Mouse (Mus musculus) natural killer cell, adult 2 months (primary cell): ENCODE results near the gene Med8.

Experiments
- DNase-seq, 2 experiments: peaks; one replicate each; pipeline ENCODE4 v3.0.0; 2022; ENCODE audit warnings: low spot score in 2 of 2

Med8 gene

DNA sequence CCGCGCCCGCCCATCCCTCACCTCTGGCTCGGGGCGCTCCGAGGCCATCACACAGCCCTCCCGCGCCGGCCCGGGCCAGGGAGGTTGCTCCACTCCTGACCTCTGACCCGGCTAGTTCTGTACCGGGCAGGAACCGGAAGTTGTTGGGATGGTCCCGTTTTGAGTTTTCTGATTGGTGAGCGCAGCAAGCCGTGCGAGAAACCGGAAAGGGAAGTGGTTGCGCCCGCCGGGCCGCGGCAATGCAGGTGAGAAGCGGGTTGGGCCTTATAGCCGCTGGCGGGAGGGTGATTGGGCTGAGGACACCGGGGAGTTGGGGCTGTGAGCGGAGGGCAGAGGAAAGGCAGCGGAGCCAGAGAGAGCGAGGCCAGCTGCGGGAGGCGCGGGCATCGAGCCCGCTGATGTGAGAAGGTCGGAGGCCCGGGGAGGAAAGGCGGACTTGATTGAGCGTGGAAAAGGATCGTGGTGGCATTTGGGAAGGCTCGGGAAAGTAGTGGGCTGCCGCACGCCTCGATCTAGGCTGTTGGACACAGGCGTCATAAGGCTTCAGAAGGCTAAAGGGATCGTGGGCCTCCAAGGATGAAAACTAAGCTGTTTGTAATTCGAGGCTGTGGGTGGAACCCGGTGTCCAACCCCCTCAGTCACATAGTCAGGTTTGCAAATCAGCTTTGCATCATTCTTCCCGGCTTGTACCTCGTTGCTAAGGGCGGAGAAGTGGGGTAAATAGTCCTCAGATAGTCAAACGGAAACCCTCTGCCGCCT lies at the start of gene Med8, which contains the start of gene Szt2:
TSS of gene Med8 (plus strand) at position 196 of the 759 bp plus-strand sequence.
TSS of gene Szt2 (minus strand) at position 132 of the 759 bp plus-strand sequence.
- DNase-seq, result peak; percentile 93

DNA sequence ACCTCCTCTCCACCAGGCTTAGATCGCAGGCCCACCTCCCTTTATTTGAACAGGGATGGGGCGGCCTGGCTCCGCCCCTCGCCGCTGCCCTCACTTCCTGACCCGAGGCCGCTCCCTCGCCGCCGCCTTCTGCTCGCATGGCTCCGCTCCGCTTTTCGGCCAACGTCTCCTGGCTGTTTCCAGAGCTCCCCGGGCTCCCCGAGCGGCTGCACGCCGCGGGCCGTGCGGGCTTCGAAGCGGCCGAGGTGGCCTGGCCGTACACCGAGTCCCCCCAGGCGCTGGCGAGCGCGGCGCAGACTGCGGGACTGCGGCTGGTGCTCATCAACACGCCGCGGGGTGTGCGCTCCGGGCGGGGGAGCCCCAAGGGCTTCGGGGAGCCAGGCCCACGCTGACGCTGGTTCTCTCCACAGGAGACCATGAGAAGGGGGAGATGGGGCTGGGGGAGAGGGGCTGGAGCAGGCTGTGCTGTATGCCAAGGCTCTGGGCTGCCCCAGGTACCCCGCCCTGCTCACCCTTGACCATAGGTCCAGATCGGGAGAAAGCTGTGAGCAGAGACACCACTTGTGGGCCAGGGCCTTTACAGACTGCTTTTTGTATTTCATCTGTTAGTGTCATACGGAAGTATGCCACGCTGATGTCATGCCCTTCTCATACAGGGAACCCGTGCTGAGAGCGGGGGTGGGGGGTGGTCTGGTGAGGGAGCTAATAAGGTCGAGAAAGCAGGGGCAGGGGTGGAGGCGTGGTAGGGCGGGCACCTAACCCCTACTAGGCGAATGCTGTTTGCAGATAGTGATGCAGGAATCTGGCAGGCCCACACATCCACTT lies 49.0 kb upstream of the Med8 start:
- peak; percentile 22 to 38 for DNase-seq

DNA sequence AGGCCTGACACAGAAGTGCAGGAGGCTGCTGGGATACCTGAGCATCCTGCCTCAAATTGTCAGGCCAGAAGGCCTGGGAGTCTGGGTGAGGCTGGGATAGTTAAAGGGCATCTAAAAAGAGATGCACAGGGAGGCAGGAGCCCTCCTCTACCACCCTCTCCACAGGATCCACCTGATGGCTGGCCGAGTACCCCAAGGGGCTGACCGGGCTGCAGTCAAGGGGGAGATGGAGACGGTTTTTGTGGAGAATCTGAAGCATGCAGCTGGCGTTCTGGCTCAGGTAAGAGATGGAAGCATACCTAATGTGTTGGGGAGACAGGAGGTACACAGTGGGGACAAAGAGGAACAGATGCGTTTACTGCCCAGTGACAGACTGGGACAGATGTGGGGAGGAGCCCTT lies 47.7 kb upstream of the Med8 start:
- no peak for DNase-seq

DNA sequence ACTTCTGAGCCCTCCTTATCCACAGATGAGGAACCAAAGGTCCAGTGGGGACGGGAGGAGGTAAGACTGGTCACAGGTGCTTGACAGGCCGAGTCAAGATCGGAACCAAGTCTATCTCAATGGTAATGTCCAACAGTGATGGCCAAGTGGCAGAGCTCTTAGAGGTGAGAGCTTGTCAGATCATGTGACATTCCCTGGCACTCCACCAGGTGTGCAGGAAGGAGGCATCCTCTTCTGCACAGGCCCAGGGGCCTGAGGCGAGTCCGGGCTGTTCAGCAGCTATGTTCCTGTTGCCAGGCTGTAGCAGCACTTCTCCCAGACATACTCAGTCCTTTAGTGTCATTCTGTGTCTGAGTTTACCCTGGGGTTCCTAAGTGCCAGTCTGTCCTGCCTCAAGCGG lies 46.3 kb upstream of the Med8 start:
- DNase-seq, result no peak

- DNase-seq, result no peak
These were observed 45.2 kb upstream of the Med8 start for GRCm38 (mm10) chr4:118363985-118364384.

GRCm38 (mm10) chr4:118364641-118365040 lies 44.5 kb upstream of the Med8 start:
- no peak for DNase-seq

DNA sequence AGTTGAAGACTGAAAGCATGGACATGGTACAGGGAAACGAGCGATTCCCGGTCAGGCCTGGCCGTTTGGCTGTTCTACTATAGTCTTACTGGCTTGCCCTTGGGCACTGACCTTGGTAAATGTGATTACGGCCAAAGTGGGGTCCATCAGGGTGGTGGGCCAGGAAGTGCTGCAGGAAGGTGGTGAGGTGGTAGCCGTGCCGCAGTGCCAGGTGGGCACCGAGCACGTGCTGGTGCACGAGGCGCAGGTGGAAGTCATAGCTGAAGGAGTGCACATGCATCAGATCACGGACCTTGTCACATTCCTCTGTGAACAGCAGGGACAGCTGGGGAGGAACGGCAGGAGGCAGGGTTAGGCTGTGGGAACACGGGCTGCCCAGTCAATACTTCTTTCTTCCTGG lies 43.1 kb upstream of the Med8 start:
- DNase-seq, result no peak

DNA sequence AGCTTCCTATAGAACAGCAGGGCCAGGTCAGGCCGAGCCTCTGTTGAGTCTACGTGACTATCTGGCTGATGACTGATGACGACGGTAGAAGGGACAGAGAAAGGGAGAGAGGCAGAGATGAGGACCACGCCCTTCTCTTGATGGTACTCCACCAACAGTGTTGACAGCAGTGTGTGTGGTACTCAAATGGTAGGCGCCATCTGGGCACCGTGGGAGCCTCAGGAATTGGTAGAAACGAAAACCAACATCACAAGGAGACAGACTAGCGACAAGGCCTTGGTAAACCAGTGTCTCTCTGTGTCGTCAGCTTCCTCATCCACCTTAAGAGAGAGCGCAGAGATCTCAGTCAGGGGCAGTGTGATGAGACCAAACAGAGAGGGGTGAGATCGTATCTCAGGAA lies 41.6 kb upstream of the Med8 start:
- DNase-seq, result no peak

DNA sequence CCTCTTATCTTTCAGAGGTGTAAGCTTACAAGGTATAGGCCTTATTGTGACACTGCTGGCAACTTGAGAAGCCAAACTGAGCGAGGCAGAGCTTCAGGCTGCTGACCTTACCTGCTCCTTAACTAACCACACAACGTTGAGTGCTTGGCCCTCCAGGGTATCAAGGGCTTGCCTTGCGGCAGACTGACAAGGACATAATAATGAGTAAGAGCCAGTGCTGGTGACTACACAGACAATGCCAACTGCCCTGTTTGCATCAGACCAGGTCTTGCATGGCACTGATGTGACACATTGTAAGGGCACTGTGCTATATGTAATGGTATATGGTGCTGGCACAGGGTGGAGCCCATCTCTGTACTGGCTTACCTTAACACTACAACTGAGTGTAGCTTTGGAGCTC lies 40.5 kb upstream of the Med8 start:
- DNase-seq, result no peak

DNA sequence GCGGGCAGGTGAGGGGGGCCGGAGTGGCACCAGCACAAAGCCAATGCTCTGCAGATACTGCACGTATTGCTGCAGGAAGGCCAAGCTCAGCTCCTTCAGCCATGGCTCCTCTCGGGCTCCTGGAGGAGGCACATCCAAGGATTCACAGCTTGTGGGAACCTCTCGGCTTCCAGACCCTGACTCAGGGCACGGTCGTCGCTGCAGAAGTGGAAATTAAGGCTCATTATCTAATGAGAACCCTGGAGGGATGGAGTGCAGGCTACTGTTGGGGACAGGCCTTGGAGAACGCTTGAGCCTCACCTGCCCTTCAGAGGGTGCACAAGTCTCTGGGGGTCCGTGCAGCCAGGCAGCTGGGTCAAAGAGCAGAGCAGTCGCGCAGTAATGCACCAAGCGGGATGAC lies 37.3 kb upstream of the Med8 start:
- no peak for DNase-seq

DNA sequence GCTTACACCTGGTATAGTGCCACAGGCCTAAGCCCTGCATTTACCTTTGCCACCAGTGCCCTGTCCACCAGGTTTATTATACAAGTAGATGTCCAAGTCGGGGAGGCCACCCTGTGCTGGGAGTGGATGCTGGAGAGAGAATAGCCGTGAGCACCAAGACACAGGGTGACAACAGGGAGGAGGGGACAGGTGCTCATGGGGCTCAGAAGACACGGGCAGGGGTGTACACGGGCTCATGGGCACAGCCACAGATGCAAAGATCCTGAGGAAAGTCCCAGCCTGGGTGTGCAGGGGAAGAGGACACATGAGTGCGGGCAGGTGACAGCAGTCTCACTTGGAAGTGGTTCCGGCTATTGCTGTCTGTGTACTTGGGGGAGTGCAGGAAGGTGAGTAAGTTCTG lies 33.1 kb upstream of the Med8 start:
- no peak for DNase-seq

DNA sequence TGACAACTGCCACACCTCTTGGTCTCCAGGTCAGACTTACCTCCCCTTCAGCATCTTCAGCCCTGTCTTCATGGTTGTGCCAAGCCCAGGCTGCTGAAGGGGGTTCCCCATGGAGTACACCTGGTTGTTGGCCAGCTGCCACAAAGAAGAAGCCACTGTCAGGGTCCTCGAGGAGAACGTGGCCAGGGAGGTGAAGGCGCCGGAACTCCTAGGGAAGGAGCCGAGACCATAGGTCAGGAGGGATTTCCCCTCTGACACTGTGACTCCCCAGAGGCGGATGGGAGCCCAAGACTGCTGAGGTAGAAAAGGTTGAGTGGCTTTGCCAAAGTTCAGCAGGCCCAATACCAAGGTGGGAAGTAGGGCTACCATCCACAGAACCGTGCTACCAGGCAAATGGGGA lies 25.9 kb upstream of the Med8 start:
- no peak for DNase-seq

GRCm38 (mm10) chr4:118387316-118387715 lies 21.8 kb upstream of the Med8 start:
- no peak for DNase-seq

DNA sequence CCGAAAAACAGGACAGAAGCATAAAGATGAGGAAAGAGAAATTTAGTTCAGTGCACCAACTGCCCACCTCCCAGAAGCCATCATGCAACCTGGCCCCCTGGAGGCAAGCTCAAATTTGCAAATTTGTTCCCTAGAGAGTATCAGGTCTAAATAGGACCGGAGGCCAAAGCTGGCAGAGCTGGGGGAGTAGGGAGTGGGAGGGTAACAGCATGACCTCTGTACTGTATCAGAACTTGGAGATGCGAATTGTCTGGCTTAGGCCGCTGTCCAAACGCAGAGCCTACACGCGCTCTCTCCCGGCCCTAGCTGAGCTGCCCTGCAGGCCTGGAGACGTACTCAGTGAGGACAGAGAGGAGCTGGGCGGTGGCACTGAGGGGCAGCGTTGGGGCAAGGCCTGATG lies 19.0 kb upstream of the Med8 start:
- DNase-seq, result no peak

DNA sequence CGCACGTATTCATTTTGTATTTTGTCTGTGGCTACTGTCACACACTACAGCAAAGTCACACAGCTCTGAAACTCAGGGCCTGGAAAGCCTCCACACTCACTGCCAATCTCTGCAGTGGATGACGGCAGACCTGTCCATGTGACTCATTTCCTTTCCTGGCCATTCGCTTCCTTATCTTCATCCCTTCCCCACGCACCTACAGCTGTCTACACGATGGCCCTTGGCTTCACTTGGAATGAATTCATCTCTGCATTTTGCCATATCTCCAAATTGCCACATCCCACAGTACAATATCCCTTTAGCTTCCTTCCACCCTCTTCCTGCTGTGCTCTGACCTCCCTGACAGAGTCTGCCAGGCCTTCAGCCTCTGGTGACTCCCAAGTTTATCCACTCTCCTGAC lies 14.6 kb upstream of the Med8 start:
- no peak for DNase-seq

DNA sequence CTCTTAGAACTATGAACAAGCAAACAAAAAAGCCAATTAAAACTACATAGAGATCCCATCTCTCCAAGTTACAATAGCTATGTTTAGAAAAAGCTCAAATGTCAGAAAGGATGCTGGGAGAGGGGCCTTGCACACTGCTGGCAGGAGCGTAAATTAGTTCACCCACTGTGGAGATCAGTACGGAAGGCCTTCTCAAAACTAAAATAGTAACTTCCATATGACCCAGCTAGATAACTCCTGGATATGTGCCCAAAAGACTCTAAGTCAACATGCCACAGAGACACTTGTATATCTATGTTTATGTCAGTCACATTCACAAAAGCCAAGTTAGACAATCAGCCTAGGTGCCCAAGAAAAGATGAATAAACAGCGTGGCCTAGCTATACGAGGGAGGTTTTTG lies 13.8 kb upstream of the Med8 start:
- no peak for DNase-seq

GRCm38 (mm10) chr4:118396433-118396832 lies 12.7 kb upstream of the Med8 start:
- no peak for DNase-seq

GRCm38 (mm10) chr4:118398400-118398799 lies 10.7 kb upstream of the Med8 start:
- no peak for DNase-seq

GRCm38 (mm10) chr4:118401421-118401820 lies 7.7 kb upstream of the Med8 start:
- DNase-seq, result no peak

GRCm38 (mm10) chr4:118401918-118402317 lies 7.2 kb upstream of the Med8 start:
- no peak for DNase-seq

DNA sequence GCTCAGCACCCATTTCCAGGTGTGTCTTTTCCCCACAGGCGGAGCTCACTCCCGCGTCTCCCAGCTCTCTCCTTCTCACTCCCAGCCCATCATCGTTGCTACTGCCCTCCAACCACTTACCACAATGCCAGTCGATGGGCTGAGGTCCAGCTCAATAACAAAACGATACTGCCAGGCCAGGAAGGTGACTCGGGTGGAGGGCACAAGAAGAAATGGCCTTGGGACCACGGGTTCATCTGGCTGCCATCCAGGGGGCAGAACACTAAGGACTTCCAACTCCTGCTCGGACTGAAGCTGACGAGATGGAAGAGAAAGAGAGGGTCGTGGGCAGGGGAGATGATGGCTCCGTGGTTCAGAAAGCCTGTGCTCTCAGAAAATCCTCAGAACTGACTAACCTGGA lies 6.4 kb upstream of the Med8 start:
- no peak for DNase-seq

- no peak for DNase-seq
These were observed 1.7 kb downstream of the Med8 start for GRCm38 (mm10) chr4:118410871-118411270.

DNA sequence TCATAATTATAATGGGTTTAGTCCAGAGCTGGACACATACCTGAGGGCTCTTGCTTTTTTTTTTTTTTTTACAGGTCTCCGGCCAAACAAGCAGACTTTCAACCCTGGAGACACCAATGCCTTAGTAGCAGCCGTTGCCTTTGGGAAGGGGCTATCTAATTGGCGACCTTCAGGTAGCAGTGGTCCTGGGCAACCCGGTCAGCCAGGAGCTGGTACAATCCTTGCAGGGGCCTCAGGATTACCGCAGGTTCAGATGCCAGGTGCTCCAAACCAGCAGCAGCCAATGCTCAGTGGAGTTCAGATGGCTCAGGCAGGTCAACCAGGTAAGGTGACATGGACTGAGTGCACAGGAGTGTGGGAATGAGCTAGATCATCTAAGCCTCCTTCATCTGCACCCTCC lies 4.4 kb downstream of the Med8 start:
- DNase-seq, result no peak
